In genomic region chr9:20873521-20873920, GRCm38 (mm10) we compare ENCODE assay signal across 24 mouse cellular contexts. TPM values are rescaled to one million over a fixed set of nuclear protein-coding genes. Genes with fewer than 3 reads are reported as not detected.
"Had no signal": no experiment of that assay in that cellular context is flagged by ENCODE, and none has a peak within 500 bp of the region (broad histone marks: within the 10 kb centered on the region; RNA-seq: fewer than 3 reads in every experiment).

No protein-coding gene starts in this region.

- DNase-seq: retina, postnatal 1 day; right cerebral cortex, adult 18-20 months; right cerebral cortex, postnatal 14 days; right cerebral cortex, postnatal 25 days; spleen, adult 18-20 months; thymus, adult 18-20 months; thymus, adult 2 months; thymus, postnatal 14 days; thymus, postnatal 25 days; thymus, postnatal 36 days; thymus, postnatal 4 days had no signal

- H3K36me3 ChIP-seq: neural tube, embryonic 12.5 days; neural tube, embryonic 13.5 days; neural tube, embryonic 15.5 days had no signal

- H3K9me3 ChIP-seq: neural tube, embryonic 12.5 days; neural tube, embryonic 13.5 days; neural tube, embryonic 15.5 days; stomach, embryonic 15.5 days had no signal

- H3K27ac ChIP-seq: neural tube, embryonic 12.5 days; neural tube, embryonic 13.5 days; neural tube, embryonic 15.5 days; stomach, embryonic 15.5 days; stomach, postnatal 0 days had no signal

- H3K4me3 ChIP-seq: neural tube, embryonic 12.5 days; neural tube, embryonic 13.5 days; neural tube, embryonic 15.5 days; stomach, embryonic 15.5 days had no signal

RNA-seq across cellular contexts. Expression of gene Rdh8, which starts 55.2 kb away (rescaled TPM):
- polyA plus RNA-seq: neural tube, embryonic 12.5 days; neural tube, embryonic 13.5 days; neural tube, embryonic 14.5 days; neural tube, embryonic 15.5 days; small intestine, adult 2 months; spleen, adult 2 months; stomach, embryonic 14.5 days; stomach, embryonic 15.5 days; stomach, embryonic 16.5 days; stomach, postnatal 0 days; testis, adult 2 months; thymus, adult 2 months; thymus, postnatal 0 days; urinary bladder, adult 2 months had no signal
